Mouse (Mus musculus) intestine, embryonic 14.5 days (tissue): Measurements from ENCODE around the gene Arhgef7. TPM values are rescaled to one million over a fixed set of nuclear protein-coding genes. Genes with fewer than 3 reads are reported as not detected.
A peak's percentile ranks its signal among the peaks of the same experiment; 100 is the strongest.

Experiments
- ATAC-seq: fragments of 200-750 bp; cut with Nextera tagmentation; replicated peaks from 2 replicates; pipeline ENCODE4 v1.8.0; 2017; ENCODE audit warnings: low read depth, moderate number of reproducible peaks, moderate TSS enrichment, moderate library complexity; ENCODE audit not compliant: low FRiP score, low TSS enrichment
- DNase-seq: peaks from one replicate; pipeline ENCODE4 v3.0.0-alpha.2; 2018; ENCODE audit warnings: low spot score
- H3K27ac ChIP-seq: fragments of 300-500 bp; sonication (generic); 2 replicates; pipeline ENCODE4 v1.5.1; 2014; ENCODE audit warnings: low read depth, mild to moderate bottlenecking, control low read depth
- H3K27me3 ChIP-seq: fragments of 300-500 bp; sonication (generic); replicated peaks from 2 replicates; pipeline ENCODE4 v1.6.1; 2014; ENCODE audit warnings: low read length, control low read depth; ENCODE audit not compliant: control insufficient read depth, insufficient read depth
- H3K36me3 ChIP-seq: fragments of 300-500 bp; sonication (generic); 2 replicates; pipeline ENCODE4 v1.6.1; 2014; ENCODE audit warnings: low read length, control low read depth; ENCODE audit not compliant: control insufficient read depth, insufficient read depth
- H3K4me1 ChIP-seq: fragments of 300-500 bp; sonication (generic); replicated peaks from 2 replicates; pipeline ENCODE4 v1.6.1; 2014; ENCODE audit warnings: low read length, control low read depth, mixed read lengths; ENCODE audit not compliant: control insufficient read depth, insufficient read depth
- H3K4me2 ChIP-seq: fragments of 300-500 bp; sonication (generic); 2 replicates; pipeline ENCODE4 v1.6.1; 2014; ENCODE audit warnings: low read length
- H3K4me3 ChIP-seq: fragments of 300-500 bp; sonication (generic); 2 replicates; pipeline ENCODE4 v1.5.1; 2014; ENCODE audit warnings: low read depth, low read length, control low read depth, mixed read lengths
- H3K9ac ChIP-seq: fragments of 300-500 bp; sonication (generic); 2 replicates; pipeline ENCODE4 v1.6.1; 2014; ENCODE audit warnings: mild to moderate bottlenecking, low read length
- H3K9me3 ChIP-seq: fragments of 300-500 bp; sonication (generic); 2 replicates; pipeline ENCODE4 v1.6.1; 2016; ENCODE audit warnings: low read length, control low read depth; ENCODE audit not compliant: control insufficient read depth
- WGBS: fragments of 180-500 bp; shearing (Covaris S2); extraction: QIAGEN DNeasy Blood & Tissue Kit; methylation state at CpG from one replicate; pipeline ENCODE4 v1.1.7; 2014; 5-methylcytosine and 5-hydroxymethylcytosine counted together
- polyA plus RNA-seq: library from polyadenylated mRNA; unstranded; fragments of >200 nt; fragmentation: Nextera tagmentation; extraction: Ambion mirVana; gene quantifications from 2 replicates; pipeline ENCODE4 v1.2.1, GENCODE M21; 2014

The Arhgef7 gene
- polyA plus RNA-seq = 33.9 and 34.4 TPM in 2 replicates

DNA sequence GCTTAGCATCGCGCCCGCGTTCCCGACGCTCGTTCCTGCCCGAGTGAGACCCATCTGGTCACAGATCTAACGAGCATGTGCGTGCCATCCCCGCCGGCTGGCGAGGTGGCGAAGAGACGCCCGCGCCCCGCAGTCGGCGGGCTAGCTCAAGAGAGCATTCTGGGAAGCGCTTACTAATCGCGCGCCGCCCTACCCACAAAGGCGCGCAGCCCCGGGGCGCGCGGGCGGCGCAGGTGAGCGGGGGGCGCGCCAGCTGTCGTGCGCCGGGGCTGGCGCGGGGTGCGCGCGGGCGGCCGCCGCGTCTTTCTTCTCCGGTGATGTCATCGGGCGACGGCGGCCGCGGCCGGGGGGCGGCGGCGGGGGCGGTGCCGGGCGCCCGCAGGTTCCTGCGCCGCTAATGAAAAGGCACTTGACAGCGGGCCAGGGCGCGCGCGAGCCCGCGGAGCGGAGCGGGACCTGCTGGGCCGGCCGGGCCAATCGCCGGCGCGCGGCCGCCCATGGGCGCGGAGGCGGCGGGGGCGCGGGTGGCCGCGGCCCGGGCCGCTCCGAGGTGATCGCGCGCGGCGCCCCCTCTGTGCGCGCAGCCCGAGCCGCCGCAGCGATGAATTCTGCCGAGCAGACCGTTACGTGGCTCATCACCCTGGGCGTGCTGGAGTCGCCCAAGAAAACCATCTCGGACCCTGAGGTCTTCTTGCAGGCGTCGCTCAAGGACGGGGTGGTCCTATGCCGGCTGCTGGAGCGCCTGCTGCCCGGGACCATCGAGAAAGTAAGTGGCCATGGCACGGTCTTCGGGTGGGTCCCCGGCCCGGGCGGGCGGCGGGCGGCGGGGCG is at the start of gene Arhgef7:
Arhgef7 (plus strand) TSS at position 71 of the 831 bp plus-strand sequence.
- peak; percentile 80 for DNase-seq
- H3K4me2 ChIP-seq = peak within 1 kb of the TSS; percentile 93
- no peak within 1 kb of the TSS for H3K27ac ChIP-seq

DNA sequence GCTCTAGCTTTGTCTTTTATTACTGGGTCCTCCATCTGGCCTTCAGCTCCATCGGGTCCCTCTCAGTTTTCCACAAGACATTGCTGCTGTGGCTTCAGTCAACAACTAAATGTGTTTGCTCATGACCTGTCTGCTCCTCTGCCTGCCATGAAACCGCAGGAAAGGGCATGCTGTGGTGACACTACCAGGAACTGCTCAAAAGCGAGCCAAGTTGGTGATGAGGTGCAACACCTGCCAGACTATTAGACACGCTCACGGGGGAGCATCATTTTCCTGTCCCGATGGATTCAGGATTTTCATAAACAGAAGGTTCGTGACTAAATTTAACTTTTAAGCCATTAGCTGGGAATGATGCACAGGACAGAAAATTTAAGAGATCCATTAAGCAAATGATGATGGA is 43.0 kb upstream of the Arhgef7 start:
- ATAC-seq = no peak
- Histone ChIP-seq H3K9ac (no peak overlapping the region), H3K4me2 (no peak overlapping the region), H3K27ac (no peak overlapping the region), H3K4me3 (no peak overlapping the region), H3K27me3 (no peaks in the 10 kb centered on the region), H3K4me1 (no peaks in the 10 kb centered on the region), H3K9me3 (no peaks in the 10 kb centered on the region), H3K36me3 (no peaks in the 10 kb centered on the region)
- WGBS = 84% methylated on average over 7 of the region's 7 CpGs
- no peak for DNase-seq

More for the DNA sequence above, at the start of gene Arhgef7:
- Histone ChIP-seq H3K9ac (peak within 1 kb of the TSS; percentile 59), H3K9me3 (no peaks in the 10 kb centered on the region), H3K27me3 (peaks cover 53% of the 10 kb centered on the region), H3K4me3 (peak within 1 kb of the TSS; percentile 62), H3K36me3 (no peaks in the 10 kb centered on the region), H3K4me1 (no peaks in the 10 kb centered on the region; the same call in 1 of the 2 replicates)
- ATAC-seq = peak; percentile 80
- WGBS = under 1% methylated on average over 79 of the region's 127 CpGs

DNA sequence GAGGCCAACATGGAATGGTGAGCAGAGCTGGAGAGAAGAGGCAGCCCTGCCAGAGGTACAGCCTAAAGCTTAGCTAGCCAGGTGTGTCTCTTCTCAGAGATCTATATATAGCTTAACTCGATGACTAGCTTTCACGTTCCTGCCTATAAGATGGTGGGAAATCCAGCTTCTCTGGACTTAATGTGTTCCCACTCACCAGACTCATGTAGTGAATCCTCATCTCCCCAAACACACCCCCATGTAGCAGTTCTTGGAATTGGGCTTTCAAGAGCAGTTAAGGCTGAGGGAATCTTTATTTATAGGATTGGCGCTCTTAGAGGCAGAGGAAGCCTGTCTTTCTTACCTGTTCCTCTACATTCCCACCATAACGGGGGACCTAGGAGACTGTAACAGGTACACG is 40.3 kb upstream of the Arhgef7 start:
- DNase-seq (no peak), ATAC-seq (no peak)

DNA sequence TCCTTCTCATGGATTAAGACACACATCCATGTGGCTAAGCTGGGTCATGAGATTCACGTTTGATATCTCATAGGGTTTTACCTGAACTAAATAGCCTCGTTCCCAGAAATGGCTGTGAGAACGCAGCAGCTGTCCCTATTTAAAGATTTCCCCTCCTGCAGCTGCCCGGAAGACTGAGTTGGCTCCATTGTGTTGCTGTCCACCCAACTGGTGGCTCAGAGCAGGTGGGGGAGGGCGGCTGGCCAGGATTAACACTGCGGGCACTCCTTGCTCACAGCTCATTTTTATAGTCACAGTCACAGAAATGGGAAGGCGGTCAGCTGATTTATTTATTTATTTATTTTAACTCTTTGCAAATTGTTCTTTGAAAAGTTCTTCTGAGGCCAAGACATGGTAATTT is 37.6 kb upstream of the Arhgef7 start:
- no peak overlapping the region for H3K9ac ChIP-seq
- no peak for DNase-seq
- no peak for ATAC-seq

More for the DNA sequence above, 40.3 kb upstream of the Arhgef7 start:
- no peak overlapping the region for H3K4me2 ChIP-seq
- no peak overlapping the region for H3K9ac ChIP-seq
- 89% methylated on average over 5 of the region's 5 CpGs for WGBS
- H3K36me3 ChIP-seq = no peaks in the 10 kb centered on the region
- no peak overlapping the region for H3K4me3 ChIP-seq
- H3K9me3 ChIP-seq = no peaks in the 10 kb centered on the region
- no peaks in the 10 kb centered on the region for H3K4me1 ChIP-seq
- H3K27ac ChIP-seq = no peak overlapping the region
- no peaks in the 10 kb centered on the region for H3K27me3 ChIP-seq

GRCm38 (mm10) chr8:11691284-11691683 is 36.2 kb upstream of the Arhgef7 start:
- H3K4me2 ChIP-seq = no peak overlapping the region
- ATAC-seq = no peak
- no peaks in the 10 kb centered on the region for H3K4me1 ChIP-seq
- no peaks in the 10 kb centered on the region for H3K36me3 ChIP-seq
- no peaks in the 10 kb centered on the region for H3K27me3 ChIP-seq
- no peak for DNase-seq
- H3K27ac ChIP-seq = no peak overlapping the region
- 84% methylated on average over 6 of the region's 6 CpGs for WGBS
- H3K9ac ChIP-seq = no peak overlapping the region
- no peak overlapping the region for H3K4me3 ChIP-seq
- no peaks in the 10 kb centered on the region for H3K9me3 ChIP-seq

More for the DNA sequence above, 37.6 kb upstream of the Arhgef7 start:
- Histone ChIP-seq H3K4me1 (no peaks in the 10 kb centered on the region), H3K4me3 (no peak overlapping the region), H3K27me3 (no peaks in the 10 kb centered on the region), H3K27ac (no peak overlapping the region), H3K4me2 (no peak overlapping the region), H3K9me3 (no peaks in the 10 kb centered on the region), H3K36me3 (no peaks in the 10 kb centered on the region)
- 70% methylated on average over 7 of the region's 7 CpGs for WGBS

DNA sequence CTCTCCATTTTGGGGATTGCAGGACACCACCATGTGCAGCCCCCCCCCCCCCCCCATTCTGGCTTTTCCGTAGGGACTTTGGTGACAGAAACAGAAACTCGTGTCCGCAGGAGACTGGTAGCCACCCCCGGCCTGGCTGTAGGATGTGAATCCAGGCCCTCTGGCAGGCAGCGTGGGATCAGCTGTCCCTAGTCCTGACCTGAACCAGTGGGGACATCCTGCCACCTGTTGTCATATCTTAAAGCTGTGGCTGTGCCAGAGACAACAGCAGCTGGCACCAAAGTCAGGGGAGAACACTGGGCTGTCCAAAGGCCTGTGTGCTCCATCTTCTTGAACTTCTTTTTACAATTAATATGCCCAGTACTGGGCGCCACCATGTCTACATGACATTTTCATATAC is 35.8 kb upstream of the Arhgef7 start:
- Histone ChIP-seq H3K27ac (no peak overlapping the region), H3K9ac (no peak overlapping the region), H3K27me3 (no peaks in the 10 kb centered on the region), H3K4me1 (no peaks in the 10 kb centered on the region), H3K9me3 (no peaks in the 10 kb centered on the region), H3K36me3 (no peaks in the 10 kb centered on the region), H3K4me2 (no peak overlapping the region), H3K4me3 (no peak overlapping the region)
- ATAC-seq = no peak
- WGBS = 84% methylated on average over 6 of the region's 6 CpGs
- no peak for DNase-seq

DNA sequence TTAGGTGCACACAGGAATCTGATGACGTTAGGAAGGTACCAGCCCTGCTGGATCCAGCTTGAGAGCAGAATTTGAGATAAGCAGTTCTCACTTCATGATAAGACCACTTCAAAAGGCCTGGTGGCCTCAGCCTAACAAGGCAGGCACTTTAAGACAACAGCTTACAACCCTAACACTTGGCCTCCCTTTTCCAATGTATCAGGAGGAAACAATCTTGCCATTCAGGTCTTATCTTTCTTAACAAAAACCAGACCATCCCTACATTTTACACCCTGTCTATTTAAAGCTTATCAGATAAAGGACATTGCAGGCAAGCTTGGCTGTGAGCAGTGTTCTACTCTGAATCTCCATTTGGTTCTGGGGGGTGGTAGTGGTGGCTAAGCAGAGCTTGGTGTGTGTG is 35.1 kb upstream of the Arhgef7 start:
- H3K9ac ChIP-seq = no peak overlapping the region
- no peak for DNase-seq
- H3K27ac ChIP-seq = no peak overlapping the region
- no peak overlapping the region for H3K4me3 ChIP-seq
- no peaks in the 10 kb centered on the region for H3K9me3 ChIP-seq
- 41% methylated on average over 1 of the region's 1 CpGs for WGBS
- no peaks in the 10 kb centered on the region for H3K36me3 ChIP-seq
- no peaks in the 10 kb centered on the region for H3K27me3 ChIP-seq
- H3K4me2 ChIP-seq = no peak overlapping the region
- no peaks in the 10 kb centered on the region for H3K4me1 ChIP-seq
- no peak for ATAC-seq

- Histone ChIP-seq H3K4me3 (no peak overlapping the region), H3K27me3 (no peaks in the 10 kb centered on the region), H3K4me2 (no peak overlapping the region), H3K36me3 (no peaks in the 10 kb centered on the region), H3K9ac (no peak overlapping the region), H3K4me1 (no peaks in the 10 kb centered on the region), H3K27ac (no peak overlapping the region), H3K9me3 (no peaks in the 10 kb centered on the region)
- 67% methylated on average over 5 of the region's 5 CpGs for WGBS
- ATAC-seq (no peak), DNase-seq (no peak)
These were observed 33.5 kb upstream of the Arhgef7 start for GRCm38 (mm10) chr8:11693972-11694371.

DNA sequence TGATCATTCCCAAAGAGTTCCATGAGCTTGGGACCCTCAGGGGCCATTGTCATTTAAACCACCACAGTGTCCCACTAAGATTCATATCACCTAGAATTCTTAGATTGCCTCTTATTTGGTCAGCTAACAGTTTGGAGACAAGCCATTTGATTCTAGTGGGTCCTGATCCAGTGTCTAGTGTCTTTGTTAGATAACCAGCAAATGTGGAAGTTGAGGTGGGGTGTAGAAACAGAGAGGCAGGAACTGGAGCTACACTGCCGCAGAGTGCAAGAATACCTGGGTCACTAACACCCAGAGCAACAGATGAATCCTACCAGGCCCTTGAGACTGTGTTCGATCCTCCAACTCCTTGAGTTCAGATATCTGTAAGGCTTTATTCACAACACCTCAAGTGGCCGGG is 31.3 kb upstream of the Arhgef7 start:
- no peak overlapping the region for H3K4me3 ChIP-seq
- no peaks in the 10 kb centered on the region for H3K27me3 ChIP-seq
- H3K9ac ChIP-seq = no peak overlapping the region
- no peaks in the 10 kb centered on the region; the same call in 1 of the 2 replicates for H3K4me1 ChIP-seq
- ATAC-seq (no peak), DNase-seq (no peak)
- H3K36me3 ChIP-seq = no peaks in the 10 kb centered on the region
- no peak overlapping the region for H3K27ac ChIP-seq
- WGBS = 87% methylated on average over 3 of the region's 3 CpGs
- H3K4me2 ChIP-seq = no peak overlapping the region
- H3K9me3 ChIP-seq = no peaks in the 10 kb centered on the region
